Mouse (Mus musculus): ENCODE results near the gene Spef2.
A peak's percentile ranks its signal among the peaks of the same experiment; 100 is the strongest.

Spef2 gene

GRCm38 (mm10) chr15:9533356-9533902, 215.2 kb downstream of the Spef2 start:
- no peak for DNase-seq

GRCm38 (mm10) chr15:9530076-9530475, 218.6 kb downstream of the Spef2 start, which contains the start of gene Il7r:
Il7r (minus strand) TSS chr15:9530176.
- DNase-seq: no peak

- peak in 1 of 2 experiments; percentile 26 for DNase-seq
Observed at GRCm38 (mm10) chr15:9529646-9530045, 219.0 kb downstream of the Spef2 start.
